ENCODE assay signal across 17 mouse cellular contexts in genomic region chr2:164381726-164382125, GRCm38 (mm10). TPM values are rescaled to one million over a fixed set of nuclear protein-coding genes. Genes with fewer than 3 reads are reported as not detected.
DNase-seq lines count a peak whose midpoint lies in the region; ATAC-seq and TF ChIP-seq lines count a peak whose summit lies in the region.
"Had no signal": no experiment of that assay in that cellular context is flagged by ENCODE, and none has a peak within 500 bp of the region (broad histone marks: within the 10 kb centered on the region; RNA-seq: fewer than 3 reads in every experiment).

No protein-coding gene starts in this region.

- TF ChIP-seq EP300 in heart, adult 2 months (IDR thresholded peaks at IDR 0.05; ENCODE audit: insufficient read depth, low read depth, low read length), result no peak
- no peak for TF ChIP-seq EP300 in liver, postnatal 0 days (IDR thresholded peaks at IDR 0.05; ENCODE audit: low read depth)

- no peak for ATAC-seq in liver, postnatal 0 days
- ATAC-seq in liver, embryonic 12.5 days, result no peak
- ATAC-seq: midbrain, embryonic 13.5 days had no signal

- no peak overlapping the region for H3K4me2 ChIP-seq in liver, postnatal 0 days (ENCODE audit: low read depth, low read length)
- H3K4me2 ChIP-seq in liver, embryonic 12.5 days, result no peak overlapping the region
- H3K4me2 ChIP-seq: forebrain, embryonic 12.5 days; limb, embryonic 15.5 days; midbrain, embryonic 13.5 days; stomach, embryonic 15.5 days had no signal

- peak; percentile 24; the same call in 1 of the 2 replicates for TF ChIP-seq CTCF in heart, adult 2 months (IDR thresholded peaks at IDR 0.05)
- peak; percentile 36 for TF ChIP-seq CTCF in liver, postnatal 0 days (IDR thresholded peaks at IDR 0.05; ENCODE audit: low read depth)

- no peaks in the 10 kb centered on the region; the same call in 1 of the 2 replicates for H3K4me1 ChIP-seq in heart, adult 2 months (ENCODE audit: control insufficient read depth, insufficient read depth, low read length)
- peaks cover 12% of the 10 kb centered on the region for H3K4me1 ChIP-seq in liver, postnatal 0 days (ENCODE audit: insufficient read depth)
- no peaks in the 10 kb centered on the region for H3K4me1 ChIP-seq in liver, embryonic 12.5 days

- H3K27ac ChIP-seq in heart, adult 2 months, result no peak overlapping the region
- H3K27ac ChIP-seq in liver, postnatal 0 days (ENCODE audit: low read depth), result no peak overlapping the region
- no peak overlapping the region for H3K27ac ChIP-seq in liver, embryonic 12.5 days
- H3K27ac ChIP-seq: forebrain, embryonic 12.5 days; limb, embryonic 15.5 days; midbrain, embryonic 13.5 days; stomach, embryonic 15.5 days had no signal

- no peak for DNase-seq in heart, adult 2 months
- DNase-seq in heart, adult 18-20 months, result no peak
- no peak for DNase-seq in liver, postnatal 0 days
- DNase-seq in A20 (ENCODE audit: low read depth, low spot score) (peak; percentile 73), R1 (ENCODE audit: low read depth, low spot score) (peak; percentile 92)
- DNase-seq in c-Kit-positive CD71-positive TER-119-positive erythroid progenitor cells, embryonic 14.5 days (ENCODE audit: low spot score), result no peak
- no peak for DNase-seq in right cerebral cortex, postnatal 4 days
- DNase-seq: adrenal gland, postnatal 25 days; kidney, postnatal 25 days had no signal

- peaks cover 2% of the 10 kb centered on the region; the same call in 1 of the 2 replicates for H3K27me3 ChIP-seq in heart, adult 2 months (ENCODE audit: control insufficient read depth, insufficient read depth, low read length)
- H3K27me3 ChIP-seq in liver, postnatal 0 days (ENCODE audit: insufficient read depth, low read length), result no peaks in the 10 kb centered on the region
- peaks cover 17% of the 10 kb centered on the region; the same call in 1 of the 2 replicates for H3K27me3 ChIP-seq in liver, embryonic 12.5 days (replicated peaks)

- TF ChIP-seq POLR2A in heart, adult 2 months (IDR thresholded peaks at IDR 0.05; ENCODE audit: insufficient read depth, low read depth, low read length), result no peak

- no peak overlapping the region for H3K4me3 ChIP-seq in heart, adult 2 months
- H3K4me3 ChIP-seq in liver, postnatal 0 days (ENCODE audit: low read depth, low read length), result no peak overlapping the region
- no peak overlapping the region for H3K4me3 ChIP-seq in liver, embryonic 12.5 days
- H3K4me3 ChIP-seq: forebrain, embryonic 12.5 days; limb, embryonic 15.5 days; midbrain, embryonic 13.5 days; stomach, embryonic 15.5 days had no signal

- H3K9me3 ChIP-seq in liver, postnatal 0 days (ENCODE audit: low read length), result 0 out of 2 replicates have a peak, but pooled peaks cover 3% of the 10 kb centered on the region
- no peaks in the 10 kb centered on the region for H3K9me3 ChIP-seq in liver, embryonic 12.5 days (replicated peaks)
- H3K9me3 ChIP-seq: forebrain, embryonic 12.5 days; limb, embryonic 15.5 days; midbrain, embryonic 13.5 days; stomach, embryonic 15.5 days had no signal

- no peaks in the 10 kb centered on the region for H3K36me3 ChIP-seq in heart, adult 2 months (ENCODE audit: control insufficient read depth, insufficient read depth, low read length)
- no peaks in the 10 kb centered on the region for H3K36me3 ChIP-seq in liver, postnatal 0 days (replicated peaks; ENCODE audit: insufficient read depth, low read length)
- no peaks in the 10 kb centered on the region for H3K36me3 ChIP-seq in liver, embryonic 12.5 days
- H3K36me3 ChIP-seq: forebrain, embryonic 12.5 days; limb, embryonic 15.5 days; midbrain, embryonic 13.5 days; stomach, embryonic 15.5 days had no signal

- 80% methylated on average over 8 of the region's 8 CpGs for WGBS in heart, adult 2 months
- WGBS in liver, postnatal 0 days (ENCODE audit: insufficient replicate concordance), result 67% methylated on average over 8 of the region's 8 CpGs
- WGBS in liver, embryonic 12.5 days (ENCODE audit: insufficient replicate concordance), result 62% methylated on average over 8 of the region's 8 CpGs

- no peaks in the 10 kb centered on the region for H3K79me2 ChIP-seq in heart, adult 2 months (replicated peaks; ENCODE audit: control insufficient read depth, insufficient read depth, low read length)

- intact Hi-C loops in heart, adult 2 months (cut with DNase I), result no loop called here

- H3K9ac ChIP-seq in heart, adult 2 months (ENCODE audit: low read depth, low read length), result no peak overlapping the region
- H3K9ac ChIP-seq in liver, postnatal 0 days (replicated peaks), result no peak overlapping the region
- H3K9ac ChIP-seq in liver, embryonic 12.5 days, result no peak overlapping the region
- H3K9ac ChIP-seq: forebrain, embryonic 12.5 days; limb, embryonic 15.5 days; midbrain, embryonic 13.5 days; stomach, embryonic 15.5 days had no signal

RNA-seq across cellular contexts. Expression of gene Slpi, which starts 7.2 kb away (rescaled TPM):
- 10 to 100 TPM; 10.9 to 26.4 TPM for total RNA-seq in heart, adult 2 months (2021)
- polyA plus RNA-seq in heart, adult 2 months (2012; rRNA removed), result 3.1 and 8.3 TPM in 2 replicates
- total RNA-seq in heart, adult 18-20 months (2021), result 10 to 100 TPM; 12.2 to 21.3 TPM
- 59.4 and 63.6 TPM in 2 replicates for polyA plus RNA-seq in liver, postnatal 0 days (2015; fragmentation: Nextera tagmentation; extraction: Ambion mirVana)
- 12.1 and 14.1 TPM in 2 replicates for polyA plus RNA-seq in liver, embryonic 12.5 days (2016; fragmentation: Nextera tagmentation; extraction: Ambion mirVana)

RNA-seq across cellular contexts. Expression of gene Rbpjl, which starts 21.2 kb away (rescaled TPM):
- total RNA-seq in heart, adult 2 months (2021), result not detected
- polyA plus RNA-seq in heart, adult 2 months (2012; rRNA removed), result 0.03 and 0.18 TPM in 2 replicates
- not detected for total RNA-seq in heart, adult 18-20 months (2021)
- not detected in 2 replicates for polyA plus RNA-seq in liver, postnatal 0 days (2015; fragmentation: Nextera tagmentation; extraction: Ambion mirVana)
- not detected in 2 replicates for polyA plus RNA-seq in liver, embryonic 12.5 days (2016; fragmentation: Nextera tagmentation; extraction: Ambion mirVana)
- total RNA-seq: adrenal gland, postnatal 25 days; heart, postnatal 25 days had no signal
- polyA plus RNA-seq: midbrain, embryonic 13.5 days had no signal

RNA-seq across cellular contexts. Expression of gene Matn4, which starts 23.2 kb away (rescaled TPM):
- under 1 TPM; 0.26 to 0.43 TPM for total RNA-seq in heart, adult 2 months (2021)
- polyA plus RNA-seq in heart, adult 2 months (2012; rRNA removed), result 0.70 and 0.82 TPM in 2 replicates
- under 1 TPM; 0.36 to 0.45 TPM for total RNA-seq in heart, adult 18-20 months (2021)
- polyA plus RNA-seq in liver, postnatal 0 days (2015; fragmentation: Nextera tagmentation; extraction: Ambion mirVana), result 0.18 and 0.25 TPM in 2 replicates
- 0.28 and 0.41 TPM in 2 replicates for polyA plus RNA-seq in liver, embryonic 12.5 days (2016; fragmentation: Nextera tagmentation; extraction: Ambion mirVana)

RNA-seq across cellular contexts. Expression of gene Svs5, which starts 49.2 kb away (rescaled TPM):
- not detected for total RNA-seq in heart, adult 2 months (2021)
- polyA plus RNA-seq in heart, adult 2 months (2012; rRNA removed), result not detected in 2 replicates
- not detected for total RNA-seq in heart, adult 18-20 months (2021)
- not detected in 2 replicates for polyA plus RNA-seq in liver, postnatal 0 days (2015; fragmentation: Nextera tagmentation; extraction: Ambion mirVana)
- polyA plus RNA-seq in liver, embryonic 12.5 days (2016; fragmentation: Nextera tagmentation; extraction: Ambion mirVana), result not detected in 2 replicates
- total RNA-seq: heart, postnatal 25 days; left cerebral cortex, adult 18-20 months had no signal
- polyA plus RNA-seq: embryonic facial prominence, embryonic 14.5 days; forebrain, embryonic 12.5 days; limb, embryonic 15.5 days; midbrain, embryonic 13.5 days; stomach, embryonic 15.5 days had no signal

Comparison
In these comparisons a context has a peak if more than half of its experiments do, and no peak if none do; other contexts are left out.
1. DNase-seq: peak in A20 (single experiment) and R1 (single experiment); none in heart, adult 2 months (0 of 2), heart, adult 18-20 months (0 of 2), liver, postnatal 0 days (single experiment), c-Kit-positive CD71-positive TER-119-positive erythroid progenitor cells, embryonic 14.5 days (single experiment) and right cerebral cortex, postnatal 4 days (single experiment).